Mouse (Mus musculus): ENCODE data around the gene Cdx2.

Cdx2 gene

GRCm38 (mm10) chr5:147306638-147307397, at the start of gene Cdx2:
Gene Cdx2, minus strand, starts transcription at chr5:147307270.
- DNase-seq (ENCODE audit: low spot score): no peak

- DNase-seq (ENCODE audit: low spot score): no peak
These were observed 49.4 kb upstream of the Cdx2 start for GRCm38 (mm10) chr5:147356260-147357055.

DNA sequence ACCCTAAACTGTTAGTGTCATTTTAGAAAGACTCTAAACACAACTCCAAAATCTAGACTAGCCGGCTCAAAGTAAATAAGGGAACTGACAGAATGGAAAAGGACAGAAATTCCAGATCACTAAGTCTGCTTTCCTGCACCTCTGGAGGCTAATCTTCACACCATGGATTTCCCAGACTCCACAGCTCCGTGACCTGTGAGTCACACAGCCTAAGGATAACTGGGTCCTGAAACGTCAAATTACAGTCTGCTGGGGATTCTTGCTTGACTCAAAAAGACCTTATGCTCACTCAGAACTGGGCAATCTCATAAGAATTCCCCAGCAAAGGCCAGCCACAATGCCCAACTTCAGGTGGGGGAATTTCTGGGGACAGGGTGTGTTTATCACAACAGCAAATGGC, 48.7 kb upstream of the Cdx2 start:
- no peak for DNase-seq (ENCODE audit: low spot score)

DNA sequence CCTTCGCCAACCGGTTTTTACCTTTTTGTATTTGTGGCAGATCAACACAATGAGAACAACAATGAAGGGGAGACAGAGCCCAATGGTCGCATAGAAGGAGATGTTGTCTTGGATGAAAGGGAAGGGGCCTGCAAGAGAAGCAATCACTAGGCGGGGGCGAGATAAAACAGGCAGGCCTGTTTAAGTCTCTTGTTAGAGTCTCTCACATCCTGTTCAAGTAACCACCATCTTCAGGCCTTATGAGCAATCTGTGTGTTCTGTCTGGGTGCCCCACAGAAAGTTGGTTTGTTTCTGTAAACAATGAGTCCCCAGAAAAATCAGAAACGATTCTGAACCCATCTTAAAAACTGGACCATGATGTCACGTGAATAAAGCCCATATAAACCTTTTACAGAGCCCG, 47.9 kb upstream of the Cdx2 start:
- DNase-seq (ENCODE audit: low spot score): no peak

DNA sequence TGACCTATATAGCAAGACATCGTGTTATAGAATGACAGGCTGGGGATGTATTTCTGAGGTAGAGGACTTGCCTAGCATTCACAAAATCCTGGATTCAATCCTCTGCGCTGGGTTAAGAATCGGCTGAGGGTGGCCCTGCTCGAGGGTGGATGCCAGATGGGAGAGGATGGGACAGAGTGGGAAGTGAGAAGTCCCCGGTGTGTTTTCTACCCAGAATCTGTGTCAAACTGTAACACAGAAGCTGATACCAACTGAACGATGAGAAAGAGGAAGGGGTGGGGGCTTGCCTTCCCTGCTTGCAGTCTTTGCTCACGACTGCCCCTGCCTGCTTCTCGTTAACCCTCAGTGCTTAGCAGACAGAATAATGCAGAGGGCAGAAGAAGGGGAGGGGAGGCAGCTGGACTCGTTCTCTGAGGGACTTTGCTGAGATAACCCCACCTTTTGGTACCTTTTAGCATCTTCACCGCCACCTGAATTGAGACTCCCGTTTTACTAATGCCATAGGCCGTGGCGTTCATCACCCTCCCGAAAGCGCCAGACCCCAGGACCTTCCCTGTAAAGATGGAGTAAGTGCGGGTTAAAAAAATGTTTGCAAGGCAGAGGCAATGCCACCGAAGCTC, 47.2 kb upstream of the Cdx2 start:
- DNase-seq (ENCODE audit: low spot score): no peak

GRCm38 (mm10) chr5:147351931-147352330, 44.9 kb upstream of the Cdx2 start:
- DNase-seq (ENCODE audit: low spot score): no peak

GRCm38 (mm10) chr5:147345981-147346380, 38.9 kb upstream of the Cdx2 start:
- DNase-seq (ENCODE audit: low spot score): no peak

- no peak for DNase-seq (ENCODE audit: low spot score)
These were observed 36.8 kb upstream of the Cdx2 start for GRCm38 (mm10) chr5:147343904-147344303.

DNA sequence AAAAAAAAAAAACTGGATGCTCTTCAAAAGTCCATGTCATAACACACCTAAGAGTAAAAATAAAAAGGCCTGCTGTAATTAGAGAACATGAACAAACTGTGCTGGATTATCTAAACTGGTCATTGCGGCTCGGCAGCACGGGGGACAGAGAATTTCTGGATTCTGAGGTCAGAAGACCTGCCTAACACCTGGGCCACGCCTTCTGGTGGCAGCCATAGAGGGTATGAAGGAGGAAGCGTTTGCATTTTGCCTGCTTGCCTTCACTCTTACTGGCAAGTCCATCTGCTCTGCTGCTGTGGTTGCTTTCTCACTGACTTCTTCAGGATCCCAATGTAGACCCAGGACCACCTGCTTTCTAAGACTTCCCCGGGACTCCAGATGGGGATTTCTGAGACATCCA, 35.8 kb upstream of the Cdx2 start:
- DNase-seq (ENCODE audit: low spot score): no peak

GRCm38 (mm10) chr5:147340741-147341414, 33.8 kb upstream of the Cdx2 start:
- DNase-seq (ENCODE audit: low spot score): no peak

- DNase-seq (ENCODE audit: low spot score): no peak
These were observed 32.5 kb upstream of the Cdx2 start for GRCm38 (mm10) chr5:147339560-147339959.

GRCm38 (mm10) chr5:147338967-147339366, 31.9 kb upstream of the Cdx2 start:
- no peak for DNase-seq (ENCODE audit: low spot score)

GRCm38 (mm10) chr5:147332711-147333110, 25.6 kb upstream of the Cdx2 start:
- no peak for DNase-seq (ENCODE audit: low spot score)

DNA sequence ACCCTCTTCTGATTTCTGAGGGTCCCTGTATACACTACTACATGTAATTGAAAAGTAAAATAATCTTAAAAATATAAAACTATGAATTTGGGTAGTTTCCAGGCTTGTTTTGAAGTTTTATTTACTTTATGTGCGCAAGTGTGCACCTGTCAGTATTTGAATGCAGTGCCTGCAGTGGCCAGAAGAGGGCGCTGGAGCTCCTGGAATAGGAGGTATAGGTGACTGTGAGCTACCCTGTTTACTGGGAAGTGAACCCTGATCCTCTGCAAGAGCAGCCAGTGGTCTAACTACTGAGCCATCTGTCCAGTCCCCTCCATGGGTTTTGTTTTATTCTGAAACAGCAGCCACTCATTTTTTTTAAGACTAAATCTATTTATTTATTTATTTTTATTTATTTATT, 24.5 kb upstream of the Cdx2 start:
- DNase-seq (ENCODE audit: low spot score): no peak

DNA sequence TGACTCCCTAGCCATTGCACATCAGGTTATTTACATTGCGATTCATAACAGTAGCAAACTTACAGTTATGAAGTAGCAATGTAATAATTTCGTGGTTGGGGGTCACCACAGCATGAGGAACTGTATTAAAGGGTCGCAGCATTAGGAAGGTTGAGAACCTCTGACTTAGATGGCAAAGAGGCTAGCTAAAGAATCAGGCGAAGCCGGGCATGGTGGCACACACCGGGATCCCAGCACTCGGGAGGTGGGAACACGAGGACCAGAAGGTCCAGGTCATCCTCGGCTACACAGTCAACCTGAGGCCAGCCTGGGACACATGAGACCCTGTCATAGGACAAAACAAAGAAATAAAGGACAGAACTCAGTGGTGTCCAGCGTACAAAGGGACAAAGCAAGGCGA, 22.9 kb upstream of the Cdx2 start:
- DNase-seq (ENCODE audit: low spot score): no peak

DNA sequence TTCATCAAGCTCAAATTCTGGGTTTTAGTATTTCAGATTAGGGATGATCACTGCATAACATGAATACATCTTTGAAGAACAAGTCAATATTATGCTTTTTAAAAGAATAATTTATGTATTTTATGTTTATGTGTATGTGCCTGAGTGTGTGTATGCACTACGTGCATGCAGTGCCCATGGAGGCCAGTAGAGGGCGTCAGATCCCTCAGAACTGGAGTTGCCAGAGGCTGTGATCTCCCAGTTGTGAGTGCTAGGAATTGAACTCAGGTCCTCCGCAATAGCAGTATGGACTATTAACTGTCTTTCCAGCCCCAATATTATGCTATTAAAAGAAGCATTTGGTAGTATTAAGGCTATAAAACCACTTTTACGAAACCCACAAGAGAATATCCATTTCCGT, 20.6 kb upstream of the Cdx2 start:
- DNase-seq (ENCODE audit: low spot score): no peak

DNA sequence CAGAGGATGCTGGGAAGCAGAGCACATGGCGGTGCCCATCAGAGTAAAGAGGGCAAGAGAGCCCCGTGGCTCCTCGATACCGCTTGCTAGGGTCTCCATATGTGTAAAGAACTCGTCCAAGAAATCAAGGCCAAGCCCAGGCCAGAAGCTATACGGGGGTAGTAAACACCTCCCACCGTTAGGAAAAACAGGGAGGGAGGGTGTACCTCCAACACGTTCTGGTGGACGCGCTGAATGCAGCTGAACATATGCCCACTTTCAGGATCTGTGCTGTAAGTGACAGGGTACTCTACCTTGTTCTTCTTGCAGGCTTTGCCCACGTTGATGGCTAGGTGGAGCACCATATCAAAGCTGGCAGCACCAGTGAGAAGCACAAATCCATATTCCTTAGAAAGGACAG, 18.9 kb upstream of the Cdx2 start:
- DNase-seq (ENCODE audit: low spot score): no peak

DNA sequence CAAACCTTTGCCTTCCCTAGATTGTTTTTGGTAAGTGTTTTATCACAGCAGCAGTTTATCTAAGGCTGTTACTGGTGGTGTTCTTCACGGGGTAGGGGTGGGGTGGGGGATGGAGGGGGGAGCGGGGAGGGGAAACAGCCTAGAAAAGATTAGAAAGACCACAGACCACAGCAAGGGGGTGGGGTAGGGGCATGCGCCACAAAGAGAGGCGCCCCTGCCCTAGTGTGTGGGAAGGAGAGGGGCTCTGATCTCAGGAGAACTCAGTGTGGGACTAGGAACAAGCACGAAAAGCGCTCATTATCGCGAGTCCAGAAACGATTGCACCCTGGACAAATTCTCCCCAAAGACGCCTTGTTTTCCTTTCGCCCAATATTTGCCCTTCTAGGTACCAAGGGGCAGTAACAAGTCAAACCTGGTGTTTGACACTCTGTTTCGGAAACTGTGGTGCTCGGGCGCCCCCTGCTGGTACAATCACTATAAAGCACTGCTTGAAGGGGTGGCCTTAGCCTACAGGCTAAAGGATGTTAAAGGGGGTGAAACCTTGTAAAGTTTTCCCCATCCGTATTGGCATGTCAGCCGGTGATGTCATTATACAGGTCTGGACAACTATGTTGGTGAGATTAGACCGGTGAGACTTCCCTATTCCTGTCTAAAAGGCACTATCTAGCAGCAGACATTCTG, 16.3 kb upstream of the Cdx2 start:
- DNase-seq (ENCODE audit: low spot score): no peak

GRCm38 (mm10) chr5:147322183-147322582, 15.1 kb upstream of the Cdx2 start, which contains the start of gene Urad:
Gene Urad, minus strand, starts transcription at chr5:147322440.
- no peak for DNase-seq (ENCODE audit: low spot score)

GRCm38 (mm10) chr5:147319653-147320052, 12.6 kb upstream of the Cdx2 start:
- no peak for DNase-seq (ENCODE audit: low spot score)

DNA sequence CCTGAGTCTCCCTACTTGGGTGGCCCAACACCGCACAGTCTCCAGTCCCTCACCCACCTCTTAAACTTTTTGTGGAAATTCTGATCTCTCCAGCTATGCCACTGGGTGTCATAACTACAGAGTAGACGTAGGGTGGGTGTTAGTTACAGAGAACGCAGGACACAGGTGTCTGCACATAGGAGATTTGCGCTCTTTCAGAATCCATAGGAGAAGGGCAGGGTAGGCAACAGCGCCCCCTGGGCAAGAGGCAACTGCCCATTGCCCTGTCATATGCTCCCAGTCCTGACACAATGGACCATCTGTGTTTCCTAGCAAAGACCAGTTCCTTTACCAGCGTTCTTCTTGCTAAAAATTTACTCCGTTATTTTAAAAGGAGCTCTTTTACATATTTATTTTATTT, 10.9 kb upstream of the Cdx2 start:
- DNase-seq (ENCODE audit: low spot score): no peak

DNA sequence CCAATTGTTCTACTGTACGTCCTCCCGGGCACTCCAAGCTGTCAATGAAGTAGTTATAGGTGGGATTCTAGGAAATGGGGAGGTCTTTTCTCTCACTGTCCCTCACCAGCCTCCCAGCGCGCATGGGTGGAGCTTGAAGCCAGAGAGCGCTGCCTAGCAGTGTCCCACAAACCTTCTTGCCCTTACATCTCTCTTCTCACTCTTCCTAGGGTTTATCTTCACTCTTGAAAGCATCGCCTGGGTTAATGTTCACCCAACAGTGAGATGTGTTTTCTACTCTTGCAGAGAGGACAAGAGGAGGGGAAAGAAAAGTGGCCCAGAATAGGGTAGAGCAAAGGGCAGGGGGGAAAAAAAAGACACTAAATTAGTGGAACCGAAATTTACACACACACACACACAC, 10.3 kb upstream of the Cdx2 start:
- no peak for DNase-seq (ENCODE audit: low spot score)
